Mouse (Mus musculus) layer of hippocampus, adult 9-11 months (tissue): ENCODE measurements around the gene Rec114.

Experiments used
- DNase-seq: peaks from one replicate; pipeline ENCODE4 v3.0.0; 2022

The Rec114 gene

GRCm38 (mm10) chr9:58660673-58661072 is 83.1 kb downstream of the Rec114 start:
- no peak for DNase-seq

- DNase-seq: no peak
Observed at GRCm38 (mm10) chr9:58659989-58660388, 83.8 kb downstream of the Rec114 start.

GRCm38 (mm10) chr9:58659331-58659730 is 84.4 kb downstream of the Rec114 start:
- no peak for DNase-seq

GRCm38 (mm10) chr9:58658596-58659309 is 85.0 kb downstream of the Rec114 start:
- no peak for DNase-seq

GRCm38 (mm10) chr9:58657735-58658512 is 85.8 kb downstream of the Rec114 start:
- no peak for DNase-seq

GRCm38 (mm10) chr9:58656824-58657223 is 86.9 kb downstream of the Rec114 start:
- DNase-seq: no peak

GRCm38 (mm10) chr9:58656396-58656795 is 87.4 kb downstream of the Rec114 start:
- DNase-seq: no peak

GRCm38 (mm10) chr9:58654494-58654893 is 89.3 kb downstream of the Rec114 start:
- no peak for DNase-seq

GRCm38 (mm10) chr9:58651993-58652392 is 91.8 kb downstream of the Rec114 start:
- DNase-seq: peak; percentile 31

GRCm38 (mm10) chr9:58649265-58649626 is 94.5 kb downstream of the Rec114 start:
- no peak for DNase-seq

- DNase-seq: no peak
Observed at GRCm38 (mm10) chr9:58648406-58649264, 95.1 kb downstream of the Rec114 start.

GRCm38 (mm10) chr9:58630441-58630840 is 113.3 kb downstream of the Rec114 start:
- no peak for DNase-seq

- DNase-seq: no peak
Observed at GRCm38 (mm10) chr9:58627197-58627596, 116.6 kb downstream of the Rec114 start.

GRCm38 (mm10) chr9:58623009-58623408 is 120.8 kb downstream of the Rec114 start:
- no peak for DNase-seq

GRCm38 (mm10) chr9:58615064-58615938 is 128.5 kb downstream of the Rec114 start:
- DNase-seq: no peak

- DNase-seq: peak; percentile 13
Observed at GRCm38 (mm10) chr9:58613790-58614189, 130.0 kb downstream of the Rec114 start.
